Mouse (Mus musculus) heart, postnatal 0 days (tissue): ENCODE data around the gene Tufm.

Source experiments
- CTCF ChIP-seq: IDR thresholded peaks from 2 replicates; pipeline ENCODE4 v1.5.1; 2016; ENCODE audit warnings: antibody characterized with exemption, control low read depth, low read depth
- EP300 ChIP-seq: IDR thresholded peaks from 2 replicates; pipeline ENCODE4 v1.6.1; 2016; ENCODE audit warnings: antibody characterized with exemption, low read depth

DNA sequence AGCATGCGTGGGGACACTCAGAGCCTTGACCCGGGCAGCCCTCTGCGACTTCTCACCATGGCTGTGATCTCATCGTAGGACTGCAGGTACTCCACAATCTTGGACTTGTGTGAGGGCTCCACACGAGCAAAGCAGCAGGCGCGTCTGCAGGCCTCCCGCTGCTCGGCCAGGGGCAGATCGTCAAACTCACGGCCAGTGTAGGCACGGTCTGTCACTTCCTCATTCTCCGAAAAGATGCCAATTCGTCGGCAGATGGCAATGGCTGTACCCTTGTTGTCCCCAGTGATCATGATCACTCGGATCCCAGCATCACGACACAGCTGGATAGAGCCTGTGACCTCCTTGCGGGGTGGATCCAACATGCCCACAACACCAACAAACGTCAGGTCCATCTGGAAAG is 38.7 kb upstream of the Tufm start:
- TF ChIP-seq CTCF (no peak), EP300 (no peak)
